Mouse (Mus musculus): Measurements from ENCODE around the gene Baz1a. TPM values are rescaled to one million over a fixed set of nuclear protein-coding genes. Genes with fewer than 3 reads are reported as not detected.

Gene Baz1a
- polyA plus RNA-seq, 1 experiment from 2014 or later: 19.1 TPM

DNA sequence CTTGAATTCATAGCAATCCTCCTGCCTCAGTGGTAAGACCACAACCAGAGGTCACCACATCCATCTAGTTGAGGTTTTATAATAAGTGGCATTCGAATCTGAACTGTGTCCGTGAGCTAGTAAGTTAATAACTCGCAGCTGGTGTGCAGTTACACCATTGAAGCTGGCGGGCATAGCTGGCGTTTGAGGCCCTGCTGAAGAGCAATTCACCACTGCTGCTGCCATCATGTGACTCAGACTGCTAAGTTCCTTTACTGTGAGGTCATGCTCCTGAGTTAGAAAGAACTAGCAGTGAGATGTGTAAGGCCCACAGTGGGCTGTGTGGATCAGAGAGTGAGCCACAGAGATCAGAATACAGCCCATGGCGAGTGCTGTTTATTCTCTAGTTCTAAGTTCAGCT, 139.4 kb downstream of the Baz1a start:
- 67% methylated on average over 6 of the region's 6 CpGs for WGBS
- Histone ChIP-seq H3K36me3 (ENCODE audit: insufficient read depth, low read length) (no peaks in the 10 kb centered on the region), H3K27me3 (ENCODE audit: insufficient read depth, low read length) (no peaks in the 10 kb centered on the region), H3K4me2 (replicated peaks; ENCODE audit: low read depth, low read length) (no peak overlapping the region), H3K9ac (replicated peaks; ENCODE audit: low read length) (no peak overlapping the region), H3K9me3 (ENCODE audit: low read length) (no peaks in the 10 kb centered on the region), H3K27ac (ENCODE audit: low read length) (no peak overlapping the region), H3K4me1 (ENCODE audit: insufficient read depth, low read length) (no peaks in the 10 kb centered on the region), H3K4me3 (ENCODE audit: low read length) (no peak overlapping the region)
- ATAC-seq (ENCODE audit: low FRiP score, low TSS enrichment): no peak

DNA sequence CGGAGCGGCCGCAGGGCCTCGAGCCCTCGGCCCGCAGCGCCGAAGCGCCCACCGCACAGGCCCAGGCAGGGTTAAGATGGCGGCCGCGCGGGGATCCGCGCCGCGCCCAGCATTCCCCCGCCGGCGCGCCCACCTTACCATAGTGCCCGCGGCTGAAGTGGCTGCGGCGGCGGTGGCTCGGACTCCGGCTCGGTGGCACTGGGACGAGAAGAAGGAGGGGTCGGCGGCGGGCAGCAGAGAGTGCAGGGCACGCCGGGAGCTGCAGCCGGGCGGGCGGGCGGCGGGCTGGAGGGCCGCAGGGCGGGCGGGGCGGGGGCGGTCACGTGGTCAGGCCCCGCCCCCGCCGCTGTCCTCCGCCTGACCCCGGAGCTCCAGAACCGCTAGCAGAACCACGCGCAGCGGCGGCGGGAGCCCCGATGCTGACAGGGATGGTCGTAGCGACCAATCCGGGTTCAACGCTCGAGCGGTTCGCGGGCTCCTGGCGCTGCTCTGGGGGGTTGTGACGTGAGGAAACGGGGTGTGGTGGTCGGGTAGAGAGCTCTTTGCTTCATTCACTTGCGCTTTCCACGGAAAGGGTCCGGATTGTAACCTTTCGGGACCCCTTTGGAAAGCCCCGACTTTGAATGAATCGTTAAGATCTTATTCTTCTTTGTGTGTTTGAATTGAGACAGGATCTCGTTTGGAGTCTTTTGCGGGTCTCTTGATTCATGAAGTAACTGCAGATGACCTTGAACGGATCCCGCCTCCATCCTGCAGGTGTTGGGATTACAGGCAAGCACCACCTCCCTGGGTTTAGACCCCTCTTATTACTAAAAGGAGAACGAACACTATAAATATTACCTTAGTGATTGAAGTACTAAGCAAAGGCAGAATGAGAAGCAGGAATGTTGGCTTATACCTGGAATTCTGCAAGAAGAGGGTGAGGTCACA, 151.3 kb downstream of the Baz1a start, which contains the start of gene Cfl2:
Gene Cfl2 (minus strand): TSS at position 272 of the 930 bp plus-strand sequence.
- WGBS: under 1% methylated on average over 39 of the region's 82 CpGs
- ATAC-seq (ENCODE audit: low FRiP score, low TSS enrichment): peak; percentile 97
- peak within 1 kb of the TSS; percentile 73 for H3K4me2 ChIP-seq (replicated peaks; ENCODE audit: low read depth, low read length)

DNA sequence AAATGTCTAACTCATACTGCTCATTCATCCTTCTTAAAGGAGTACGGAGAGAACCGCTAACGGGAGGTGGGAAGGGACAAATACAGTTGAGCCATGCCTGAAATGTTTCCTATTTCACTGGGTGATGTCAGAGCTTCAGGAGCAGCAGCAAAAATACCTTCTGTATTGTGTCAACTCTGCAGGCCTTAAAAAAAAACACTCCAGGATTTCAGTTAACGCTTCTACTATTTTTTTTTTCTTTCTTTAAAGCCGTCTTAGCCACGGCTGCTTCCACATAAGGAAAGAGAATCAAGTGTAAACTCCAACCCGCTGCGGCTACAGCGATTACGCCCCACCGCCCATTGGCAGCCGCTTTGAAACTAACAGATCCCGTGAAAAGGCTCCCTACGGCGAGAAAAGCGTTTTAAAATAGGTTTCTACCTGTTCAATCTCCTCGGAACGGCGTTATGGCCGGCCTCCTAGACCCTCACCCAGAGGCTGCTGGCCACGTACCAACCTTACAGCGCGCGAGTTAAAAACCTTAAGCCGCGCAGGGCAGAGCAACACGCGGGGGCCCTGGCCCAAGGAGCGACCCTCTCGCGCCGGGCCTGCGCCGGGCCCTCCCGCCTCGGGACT, 152.1 kb downstream of the Baz1a start:
- Histone ChIP-seq H3K36me3 (ENCODE audit: insufficient read depth, low read length) (peaks cover 6% of the 10 kb centered on the region; the same call in 1 of the 2 replicates), H3K4me2 (replicated peaks; ENCODE audit: low read depth, low read length) (peak overlapping the region; percentile 73), H3K9me3 (ENCODE audit: low read length) (no peaks in the 10 kb centered on the region), H3K4me1 (ENCODE audit: insufficient read depth, low read length) (peaks cover 15% of the 10 kb centered on the region), H3K27ac (ENCODE audit: low read length) (peak overlapping the region; percentile 98), H3K4me3 (ENCODE audit: low read length) (peak overlapping the region; percentile 88), H3K9ac (replicated peaks; ENCODE audit: low read length) (peak overlapping the region; percentile 98), H3K27me3 (ENCODE audit: insufficient read depth, low read length) (no peaks in the 10 kb centered on the region)
- under 1% methylated on average over 36 of the region's 36 CpGs for WGBS
- ATAC-seq (ENCODE audit: low FRiP score, low TSS enrichment): no peak; the same call in 1 of the 2 replicates

More for the DNA sequence above, 151.3 kb downstream of the Baz1a start, which contains the start of gene Cfl2:
- Histone ChIP-seq H3K36me3 (ENCODE audit: insufficient read depth, low read length) (peaks cover 6% of the 10 kb centered on the region; the same call in 1 of the 2 replicates), H3K9me3 (ENCODE audit: low read length) (no peaks in the 10 kb centered on the region), H3K4me3 (ENCODE audit: low read length) (peak within 1 kb of the TSS; percentile 88), H3K4me1 (ENCODE audit: insufficient read depth, low read length) (peaks cover 15% of the 10 kb centered on the region), H3K9ac (replicated peaks; ENCODE audit: low read length) (peak within 1 kb of the TSS; percentile 98), H3K27ac (ENCODE audit: low read length) (peak within 1 kb of the TSS; percentile 98), H3K27me3 (ENCODE audit: insufficient read depth, low read length) (no peaks in the 10 kb centered on the region)

DNA sequence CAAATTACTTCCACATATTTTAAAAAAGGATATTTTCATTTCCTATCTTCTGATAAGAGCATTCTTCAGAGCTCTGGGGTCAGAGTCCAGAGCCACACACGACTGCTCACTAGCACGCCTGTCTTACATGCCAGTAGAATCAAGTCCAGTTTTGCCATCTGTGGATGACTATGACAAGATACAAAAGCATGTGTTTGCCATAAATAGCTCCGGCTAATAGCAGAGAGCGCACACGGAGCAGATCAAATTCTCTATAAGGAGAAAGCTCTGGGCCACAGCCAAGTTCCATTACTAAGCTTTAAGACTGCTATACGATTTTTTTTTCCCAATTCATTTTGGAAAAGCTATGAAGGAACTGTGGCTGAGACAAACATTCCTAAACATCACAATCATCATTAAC, 154.6 kb downstream of the Baz1a start:
- H3K9ac ChIP-seq (replicated peaks; ENCODE audit: low read length): no peak overlapping the region
- H3K36me3 ChIP-seq (ENCODE audit: insufficient read depth, low read length): peaks cover 19% of the 10 kb centered on the region
- H3K4me2 ChIP-seq (replicated peaks; ENCODE audit: low read depth, low read length): no peak overlapping the region
- no peak overlapping the region for H3K27ac ChIP-seq (ENCODE audit: low read length)
- 0 out of 2 replicates have a peak overlapping the region, but pooled peaks have one; percentile 0 for H3K4me3 ChIP-seq (ENCODE audit: low read length)
- no peak for ATAC-seq (ENCODE audit: low FRiP score, low TSS enrichment)
- H3K4me1 ChIP-seq (ENCODE audit: insufficient read depth, low read length): peaks cover 15% of the 10 kb centered on the region
- no peaks in the 10 kb centered on the region for H3K27me3 ChIP-seq (ENCODE audit: insufficient read depth, low read length)
- 56% methylated on average over 6 of the region's 6 CpGs for WGBS
- H3K9me3 ChIP-seq (ENCODE audit: low read length): no peaks in the 10 kb centered on the region

DNA sequence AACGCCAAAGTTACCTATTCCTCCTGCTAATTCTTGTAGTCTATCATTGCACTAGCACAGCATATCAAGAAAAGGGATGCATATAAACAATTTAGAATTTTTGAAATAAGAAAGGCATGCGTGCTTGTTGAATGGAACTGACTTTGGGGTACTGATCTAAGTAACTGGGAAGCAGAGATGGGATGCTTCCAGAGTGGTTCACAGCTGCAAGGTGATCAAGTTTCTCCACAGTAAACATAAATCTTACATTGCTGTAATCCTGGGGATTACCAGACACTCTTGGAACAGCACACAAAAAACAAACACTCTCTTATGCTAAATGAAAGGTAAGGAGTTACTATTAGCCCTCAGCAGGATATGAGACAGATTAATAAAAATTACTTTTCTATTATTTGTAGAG, 163.6 kb downstream of the Baz1a start:
- Histone ChIP-seq H3K4me1 (ENCODE audit: insufficient read depth, low read length) (no peaks in the 10 kb centered on the region), H3K36me3 (ENCODE audit: insufficient read depth, low read length) (peaks cover 7% of the 10 kb centered on the region), H3K4me2 (replicated peaks; ENCODE audit: low read depth, low read length) (no peak overlapping the region), H3K27ac (ENCODE audit: low read length) (no peak overlapping the region), H3K4me3 (ENCODE audit: low read length) (no peak overlapping the region), H3K9ac (replicated peaks; ENCODE audit: low read length) (no peak overlapping the region), H3K27me3 (ENCODE audit: insufficient read depth, low read length) (no peaks in the 10 kb centered on the region), H3K9me3 (ENCODE audit: low read length) (no peaks in the 10 kb centered on the region)
- 65% methylated on average over 2 of the region's 2 CpGs for WGBS
- no peak for ATAC-seq (ENCODE audit: low FRiP score, low TSS enrichment)

DNA sequence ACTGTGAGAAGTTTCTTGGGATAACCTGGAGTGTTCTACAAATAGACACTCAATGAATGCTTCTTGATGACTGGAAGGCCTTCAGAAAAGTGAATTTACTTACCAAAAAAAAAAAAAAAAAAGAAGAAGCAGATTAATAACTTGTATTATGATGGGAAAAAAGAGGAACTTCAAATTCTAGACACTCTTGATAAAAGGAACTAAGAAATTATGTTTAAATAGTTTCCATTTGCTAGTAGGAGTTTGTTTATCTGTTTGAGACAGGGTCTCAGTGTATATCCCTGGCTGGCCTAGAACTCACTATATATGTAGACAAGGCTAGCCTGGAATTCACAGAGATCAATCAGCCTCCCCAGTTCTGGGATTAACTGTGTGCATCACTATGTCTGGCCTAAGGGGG, 169.7 kb downstream of the Baz1a start:
- H3K27ac ChIP-seq (ENCODE audit: low read length): no peak overlapping the region
- no peaks in the 10 kb centered on the region for H3K27me3 ChIP-seq (ENCODE audit: insufficient read depth, low read length)
- no peaks in the 10 kb centered on the region for H3K36me3 ChIP-seq (ENCODE audit: insufficient read depth, low read length)
- no peak overlapping the region for H3K4me3 ChIP-seq (ENCODE audit: low read length)
- H3K4me1 ChIP-seq (ENCODE audit: insufficient read depth, low read length): no peaks in the 10 kb centered on the region
- no peak overlapping the region for H3K4me2 ChIP-seq (replicated peaks; ENCODE audit: low read depth, low read length)
- H3K9ac ChIP-seq (replicated peaks; ENCODE audit: low read length): no peak overlapping the region
- H3K9me3 ChIP-seq (ENCODE audit: low read length): no peaks in the 10 kb centered on the region
- no peak for ATAC-seq (ENCODE audit: low FRiP score, low TSS enrichment)

Other genes starting within 250 kb of the Baz1a start
- gene Snx6, start 218.6 kb downstream of the Baz1a start, polyA plus RNA-seq (2015; fragmentation: Nextera tagmentation; extraction: Ambion mirVana): 191 and 192 TPM in 2 replicates
- gene Cfl2, start 151.5 kb downstream of the Baz1a start, polyA plus RNA-seq (2015; fragmentation: Nextera tagmentation; extraction: Ambion mirVana): 202 and 208 TPM in 2 replicates
- not detected in 2 replicates for gene Gm20403, start 27.8 kb downstream of the Baz1a start, polyA plus RNA-seq (2015; fragmentation: Nextera tagmentation; extraction: Ambion mirVana)
- 37.3 and 40.8 TPM in 2 replicates for gene 2700097O09Rik, start 65.8 kb upstream of the Baz1a start, polyA plus RNA-seq (2015; fragmentation: Nextera tagmentation; extraction: Ambion mirVana)
- 163 and 186 TPM in 2 replicates for gene Srp54a, start 65.9 kb upstream of the Baz1a start, polyA plus RNA-seq (2015; fragmentation: Nextera tagmentation; extraction: Ambion mirVana)
- gene Fam177a, start 110.1 kb upstream of the Baz1a start, polyA plus RNA-seq (2015; fragmentation: Nextera tagmentation; extraction: Ambion mirVana): 11.7 and 13.5 TPM in 2 replicates
- gene Srp54b, start 140.8 kb upstream of the Baz1a start, polyA plus RNA-seq (2015; fragmentation: Nextera tagmentation; extraction: Ambion mirVana): 52.2 and 54.4 TPM in 2 replicates
- gene 1700047I17Rik2, start 185.2 kb upstream of the Baz1a start, polyA plus RNA-seq (2015; fragmentation: Nextera tagmentation; extraction: Ambion mirVana): 6.9 and 8.1 TPM in 2 replicates
- gene Srp54c, start 215.8 kb upstream of the Baz1a start, polyA plus RNA-seq (2015; fragmentation: Nextera tagmentation; extraction: Ambion mirVana): 65.7 and 71.1 TPM in 2 replicates